Mouse (Mus musculus) midbrain, embryonic 14.5 days (tissue): ENCODE measurements around the gene Rnls. TPM values are rescaled to one million over a fixed set of nuclear protein-coding genes. Genes with fewer than 3 reads are reported as not detected.
"Not testable (repeated sequence)": the region's sequence is repeated elsewhere in the genome, so short reads cannot be mapped to it uniquely, and the experiment has no call there.

Experiments used
- ATAC-seq: fragments of 200-750 bp; cut with Nextera tagmentation; 2 replicates; pipeline ENCODE4 v1.8.0; 2017; ENCODE audit warnings: moderate number of reproducible peaks, moderate library complexity; ENCODE audit not compliant: low FRiP score, low TSS enrichment
- DNase-seq: peaks from one replicate; pipeline ENCODE4 v3.0.0-alpha.2; 2015
- H3K27ac ChIP-seq: fragments of 300-500 bp; sonication (generic); replicated peaks from 2 replicates; pipeline ENCODE4 v1.5.1; 2014; ENCODE audit warnings: mild to moderate bottlenecking, low read depth, low read length, moderate library complexity
- H3K27me3 ChIP-seq: fragments of 300-500 bp; sonication (generic); 2 replicates; pipeline ENCODE4 v1.6.1; 2014; ENCODE audit warnings: low read length, control low read depth, mixed read lengths; ENCODE audit not compliant: control insufficient read depth, insufficient read depth
- H3K36me3 ChIP-seq: fragments of 300-500 bp; sonication (generic); 2 replicates; pipeline ENCODE4 v1.6.1; 2014; ENCODE audit warnings: low read length, control low read depth; ENCODE audit not compliant: control insufficient read depth, insufficient read depth
- H3K4me1 ChIP-seq: fragments of 300-500 bp; sonication (generic); 2 replicates; pipeline ENCODE4 v1.6.1; 2014; ENCODE audit warnings: mild to moderate bottlenecking, antibody characterized with exemption, low read length, control low read depth; ENCODE audit not compliant: control insufficient read depth, insufficient read depth
- H3K4me2 ChIP-seq: fragments of 300-500 bp; sonication (generic); 2 replicates; pipeline ENCODE4 v1.6.1; 2014; ENCODE audit warnings: mild to moderate bottlenecking, low read length, moderate library complexity
- H3K4me3 ChIP-seq: fragments of 300-500 bp; sonication (generic); replicated peaks from 2 replicates; pipeline ENCODE4 v1.5.1; 2014; ENCODE audit warnings: low read depth, low read length
- H3K9ac ChIP-seq: fragments of 300-500 bp; sonication (generic); replicated peaks from 2 replicates; pipeline ENCODE4 v1.6.1; 2014; ENCODE audit warnings: mild to moderate bottlenecking, low read length, moderate library complexity
- H3K9me3 ChIP-seq: fragments of 300-500 bp; sonication (generic); 2 replicates; pipeline ENCODE4 v1.6.1; 2016; ENCODE audit warnings: low read length, control low read depth, mixed read lengths; ENCODE audit not compliant: control insufficient read depth
- WGBS: fragments of 180-500 bp; shearing (Covaris S2); extraction: QIAGEN DNeasy Blood & Tissue Kit; methylation state at CpG from one replicate; pipeline ENCODE4 v1.1.7; 2014; 5-methylcytosine and 5-hydroxymethylcytosine counted together
- polyA plus RNA-seq: library from polyadenylated mRNA; unstranded; fragments of >200 nt; fragmentation: Nextera tagmentation; extraction: Ambion mirVana; gene quantifications from 2 replicates; pipeline ENCODE4 v1.2.1, GENCODE M21; 2014

Rnls gene
- 10.0 and 10.4 TPM in 2 replicates for polyA plus RNA-seq

- ATAC-seq (peak; percentile 98), DNase-seq (peak; percentile 92)
- Histone ChIP-seq H3K27ac (peak within 1 kb of the TSS; percentile 93), H3K27me3 (no peaks in the 10 kb centered on the region), H3K4me2 (peak within 1 kb of the TSS; percentile 66), H3K9ac (peak within 1 kb of the TSS; percentile 95), H3K36me3 (no peaks in the 10 kb centered on the region), H3K4me1 (no peaks in the 10 kb centered on the region), H3K4me3 (peak within 1 kb of the TSS; percentile 67), H3K9me3 (no peaks in the 10 kb centered on the region; the same call in 1 of the 2 replicates)
- WGBS: 1% methylated on average over 48 of the region's 48 CpGs
Observed at GRCm38 (mm10) chr19:33391651-33392382, at the start of gene Rnls. Gene Rnls, minus strand, starts transcription at chr19:33392295.

DNA sequence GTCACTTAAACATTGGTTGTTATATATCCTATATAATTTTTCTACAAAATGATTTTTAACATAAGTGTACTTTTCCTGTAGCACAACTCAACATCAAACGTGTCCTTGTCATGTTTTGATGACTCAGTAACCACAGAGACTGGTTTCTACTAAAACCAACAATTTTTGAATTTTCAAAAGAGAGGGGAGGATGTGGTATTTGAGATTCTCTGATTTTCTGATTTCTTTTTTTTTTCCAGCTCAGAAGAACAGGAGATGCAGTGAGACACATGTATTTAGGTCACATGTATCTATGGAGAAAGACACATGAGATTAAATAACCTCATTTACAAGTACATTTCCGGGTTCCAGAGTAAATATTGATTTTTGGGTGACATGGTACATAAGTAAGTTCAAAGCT lies 37.4 kb upstream of the Rnls start:
- Histone ChIP-seq H3K27ac (no peak overlapping the region), H3K4me1 (no peaks in the 10 kb centered on the region), H3K9me3 (no peaks in the 10 kb centered on the region), H3K36me3 (no peaks in the 10 kb centered on the region), H3K27me3 (no peaks in the 10 kb centered on the region), H3K4me2 (no peak overlapping the region), H3K9ac (no peak overlapping the region), H3K4me3 (no peak overlapping the region)
- 62% methylated on average over 2 of the region's 2 CpGs for WGBS
- ATAC-seq: no peak
- DNase-seq: no peak

DNA sequence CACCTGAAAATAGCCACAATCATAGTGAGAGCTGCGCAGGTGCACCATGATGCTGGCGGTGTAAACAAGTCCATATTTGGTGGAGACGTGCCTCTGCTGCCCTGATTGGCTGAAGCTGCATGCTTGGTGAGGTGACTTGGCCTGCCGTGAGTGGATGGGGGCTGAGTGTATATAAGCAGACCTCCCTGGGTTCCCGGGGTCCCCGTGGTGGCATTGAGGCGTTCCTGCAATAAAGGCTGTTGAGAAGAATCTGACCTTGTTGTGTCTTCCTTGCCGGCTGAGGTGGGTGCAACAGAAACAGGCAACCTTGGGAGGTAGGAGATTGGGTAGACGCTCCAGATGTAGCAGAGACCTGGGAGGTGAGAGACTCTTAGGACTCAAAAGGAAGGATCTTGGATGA lies 27.3 kb upstream of the Rnls start:
- H3K4me2 ChIP-seq, H3K27me3 ChIP-seq, H3K27ac ChIP-seq, ATAC-seq, H3K9me3 ChIP-seq, H3K9ac ChIP-seq, H3K4me1 ChIP-seq, H3K4me3 ChIP-seq, DNase-seq, H3K36me3 ChIP-seq: not testable (repeated sequence)
- 89% methylated on average over 9 of the region's 9 CpGs for whole genome bisulfite sequencing

DNA sequence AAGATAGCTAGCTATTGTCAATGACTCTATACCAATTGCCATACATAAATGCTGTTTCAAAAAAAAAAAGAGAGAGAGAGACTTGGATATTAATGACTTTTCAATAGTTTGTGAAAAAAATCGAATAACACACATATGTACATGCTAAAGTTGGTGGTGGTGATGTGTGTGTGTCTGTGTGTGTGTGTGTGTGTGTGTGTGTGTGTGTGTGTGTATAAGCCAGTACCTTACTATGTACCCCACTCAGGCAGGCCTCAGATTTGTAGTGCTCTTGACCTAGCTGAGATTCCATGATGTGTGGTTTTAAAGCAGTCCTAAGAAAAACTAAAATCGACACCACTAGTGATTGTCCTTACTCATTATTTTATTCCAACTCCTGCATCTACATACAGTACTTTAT lies 11.3 kb downstream of the Rnls start:
- 81% methylated on average over 2 of the region's 2 CpGs for WGBS
- no peaks in the 10 kb centered on the region for H3K36me3 ChIP-seq
- ATAC-seq: no peak
- no peaks in the 10 kb centered on the region for H3K27me3 ChIP-seq
- H3K4me3 ChIP-seq: no peak overlapping the region
- H3K27ac ChIP-seq: no peak overlapping the region
- no peak overlapping the region for H3K4me2 ChIP-seq
- H3K9ac ChIP-seq: no peak overlapping the region
- no peaks in the 10 kb centered on the region for H3K4me1 ChIP-seq
- H3K9me3 ChIP-seq: no peaks in the 10 kb centered on the region
- DNase-seq: no peak

GRCm38 (mm10) chr19:33380386-33380785 lies 11.7 kb downstream of the Rnls start:
- no peaks in the 10 kb centered on the region for H3K9me3 ChIP-seq
- no peak overlapping the region for H3K4me2 ChIP-seq
- no peaks in the 10 kb centered on the region for H3K4me1 ChIP-seq
- H3K4me3 ChIP-seq: no peak overlapping the region
- no peak overlapping the region for H3K9ac ChIP-seq
- no peaks in the 10 kb centered on the region for H3K36me3 ChIP-seq
- WGBS: 17% methylated on average over 3 of the region's 3 CpGs
- H3K27ac ChIP-seq: no peak overlapping the region
- no peaks in the 10 kb centered on the region for H3K27me3 ChIP-seq
- ATAC-seq (peak; percentile 63; the same call in 1 of the 2 replicates), DNase-seq (peak; percentile 88)

DNA sequence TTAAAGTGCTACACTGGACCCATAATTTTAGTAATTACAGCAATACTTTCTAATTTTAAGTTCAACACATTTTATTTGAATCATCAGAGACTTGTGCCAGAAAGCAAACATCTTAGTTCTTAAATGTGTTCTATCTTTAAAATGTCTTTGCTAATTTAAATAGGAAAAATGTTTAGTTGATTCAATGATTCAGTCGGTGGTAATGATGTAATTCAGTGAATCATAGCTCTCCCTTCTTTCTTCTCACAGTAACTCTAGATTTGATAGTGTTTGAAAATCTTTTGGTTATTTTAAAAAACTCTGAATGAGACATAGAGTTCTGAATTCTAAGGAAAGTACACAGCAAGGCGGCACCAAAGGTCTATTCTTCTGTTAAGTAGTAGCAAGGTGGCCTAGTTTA lies 23.3 kb downstream of the Rnls start:
- H3K9me3 ChIP-seq: no peaks in the 10 kb centered on the region
- no peak overlapping the region for H3K27ac ChIP-seq
- no peaks in the 10 kb centered on the region for H3K36me3 ChIP-seq
- no peaks in the 10 kb centered on the region for H3K4me1 ChIP-seq
- DNase-seq (no peak), ATAC-seq (no peak)
- H3K4me2 ChIP-seq: no peak overlapping the region
- H3K27me3 ChIP-seq: no peaks in the 10 kb centered on the region
- WGBS: 77% methylated on average over 2 of the region's 2 CpGs
- H3K4me3 ChIP-seq: no peak overlapping the region
- no peak overlapping the region for H3K9ac ChIP-seq

DNA sequence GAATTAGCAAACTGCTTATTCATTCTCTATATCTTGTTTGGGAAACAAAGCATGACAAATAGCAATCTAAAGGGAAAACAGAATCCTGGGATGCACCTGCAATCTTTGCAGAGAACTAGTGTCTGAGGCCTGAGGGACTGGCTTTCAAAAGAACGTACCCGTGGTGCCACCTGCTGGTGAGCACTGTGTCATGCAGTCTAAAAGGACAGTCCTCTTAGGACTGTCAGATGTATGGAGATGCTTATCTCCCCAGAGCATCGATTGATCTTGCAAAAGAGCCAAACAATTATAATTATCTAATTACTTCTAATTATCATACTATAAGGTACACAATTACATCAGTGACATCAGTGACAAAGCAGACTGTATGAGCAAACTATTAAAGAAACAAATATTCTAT lies 25.4 kb downstream of the Rnls start:
- Histone ChIP-seq H3K27ac (no peak overlapping the region), H3K9ac (no peak overlapping the region), H3K27me3 (no peaks in the 10 kb centered on the region), H3K4me3 (no peak overlapping the region), H3K9me3 (no peaks in the 10 kb centered on the region), H3K36me3 (no peaks in the 10 kb centered on the region), H3K4me2 (no peak overlapping the region), H3K4me1 (no peaks in the 10 kb centered on the region)
- WGBS: 12% methylated on average over 3 of the region's 3 CpGs
- DNase-seq: peak; percentile 91
- ATAC-seq: peak; percentile 81; the same call in 1 of the 2 replicates

DNA sequence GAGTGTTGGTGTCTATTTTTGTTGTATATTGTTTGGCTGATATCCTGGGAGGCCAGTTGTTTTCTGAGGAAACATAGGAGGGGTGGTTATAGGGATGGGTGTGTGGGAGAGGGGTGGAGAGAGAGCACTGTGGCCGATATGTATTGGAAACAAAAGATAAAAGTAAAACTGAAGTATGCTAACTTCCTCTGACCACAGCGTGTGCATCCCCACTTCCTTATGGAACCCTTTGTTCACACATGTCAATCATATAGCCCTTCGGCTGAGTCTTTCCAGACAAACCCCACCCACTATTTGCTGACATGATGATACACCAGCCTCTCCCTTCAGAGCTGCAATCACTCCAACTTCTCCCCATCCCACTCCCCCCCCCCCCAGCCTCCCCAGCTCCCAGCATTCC lies 35.1 kb downstream of the Rnls start:
- no peak overlapping the region for H3K4me2 ChIP-seq
- no peaks in the 10 kb centered on the region for H3K4me1 ChIP-seq
- H3K27ac ChIP-seq: no peak overlapping the region
- H3K9me3 ChIP-seq: no peaks in the 10 kb centered on the region
- 53% methylated on average over 3 of the region's 3 CpGs for WGBS
- H3K27me3 ChIP-seq: no peaks in the 10 kb centered on the region
- ATAC-seq: no peak
- DNase-seq: no peak
- H3K36me3 ChIP-seq: no peaks in the 10 kb centered on the region
- no peak overlapping the region for H3K4me3 ChIP-seq
- H3K9ac ChIP-seq: no peak overlapping the region

DNA sequence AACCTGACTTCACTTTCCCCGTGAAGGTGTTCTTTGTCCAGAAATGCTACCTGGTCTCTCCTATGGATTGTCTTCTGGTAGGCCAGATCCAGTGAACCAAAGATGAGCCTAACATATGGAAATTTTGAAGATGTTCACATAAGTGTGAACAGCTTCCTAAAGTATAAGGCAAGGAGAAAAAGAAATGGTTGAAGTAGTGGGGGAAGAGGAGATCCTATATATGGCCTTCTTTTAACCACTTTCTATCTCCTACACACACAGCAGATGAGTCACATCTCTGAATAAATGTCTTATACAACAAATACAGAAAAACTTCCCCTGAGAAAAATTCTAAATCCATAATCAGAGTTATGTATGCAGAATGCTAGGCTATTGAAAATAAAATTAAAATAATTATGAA lies 52.0 kb downstream of the Rnls start:
- no peaks in the 10 kb centered on the region for H3K36me3 ChIP-seq

More for the DNA sequence above, 52.0 kb downstream of the Rnls start:
- ATAC-seq: no peak
- Histone ChIP-seq H3K27me3 (no peaks in the 10 kb centered on the region), H3K4me3 (no peak overlapping the region), H3K9ac (no peak overlapping the region), H3K4me2 (no peak overlapping the region), H3K4me1 (no peaks in the 10 kb centered on the region), H3K9me3 (no peaks in the 10 kb centered on the region), H3K27ac (no peak overlapping the region)
- no peak for DNase-seq
- WGBS: 94% methylated on average over 1 of the region's 1 CpGs
